Mouse (Mus musculus): ENCODE measurements at regions not wholly inside any gene's neighbourhood (a gene's known extent, or its start where the extent isn't known, plus 50 kb on each side); places are given as distances from the start of the nearest gene placed in this dataset.

DNA sequence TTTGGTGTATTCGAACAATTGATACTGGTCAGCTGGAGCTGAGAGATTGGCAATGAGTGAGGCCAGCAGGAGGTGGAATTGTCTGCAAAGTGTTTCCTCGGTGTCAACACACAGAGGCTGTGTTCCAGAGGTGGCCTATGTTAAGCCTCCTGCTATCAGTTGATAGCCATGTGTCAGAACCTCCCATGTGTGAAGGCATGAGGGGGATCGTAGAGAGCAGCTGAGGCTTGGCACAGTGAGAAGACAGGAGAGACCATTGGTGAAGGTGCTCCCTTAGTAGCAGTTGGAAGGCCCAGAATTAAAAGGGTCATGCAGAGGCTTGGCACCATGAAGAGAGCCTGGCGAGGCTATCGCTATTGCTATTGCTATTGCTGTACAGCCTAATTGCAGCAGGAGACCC, 86.6 kb upstream of the Opcml start:
- no peak for DNase-seq

DNA sequence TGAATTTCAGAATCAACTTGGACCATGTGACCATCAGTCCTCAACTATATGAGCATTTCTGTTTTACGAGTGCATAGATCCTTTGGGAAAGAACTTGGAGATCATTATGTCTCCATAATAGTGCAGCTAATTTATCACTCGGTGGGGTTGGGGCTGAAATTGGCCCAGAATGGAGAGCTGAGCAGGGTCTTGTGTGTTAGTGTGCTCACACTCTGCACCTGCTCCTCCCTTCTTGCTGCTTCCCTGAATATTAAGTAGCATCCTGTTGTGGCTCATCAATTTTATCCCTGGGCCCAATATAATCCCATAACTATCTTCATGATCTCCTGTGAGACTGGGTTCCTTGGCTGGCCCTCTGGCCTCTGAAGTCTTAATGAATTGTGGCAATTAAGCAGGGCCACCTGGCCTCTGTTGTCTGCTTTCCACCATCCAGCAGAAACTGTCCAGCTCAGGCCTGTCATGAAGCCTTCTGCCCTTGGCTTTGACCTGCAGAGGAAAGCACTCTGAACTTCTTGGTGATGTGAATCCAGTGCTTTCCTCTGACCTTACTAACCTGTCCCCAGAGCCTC, 66.7 kb upstream of the Opcml start:
- no peak for DNase-seq

DNA sequence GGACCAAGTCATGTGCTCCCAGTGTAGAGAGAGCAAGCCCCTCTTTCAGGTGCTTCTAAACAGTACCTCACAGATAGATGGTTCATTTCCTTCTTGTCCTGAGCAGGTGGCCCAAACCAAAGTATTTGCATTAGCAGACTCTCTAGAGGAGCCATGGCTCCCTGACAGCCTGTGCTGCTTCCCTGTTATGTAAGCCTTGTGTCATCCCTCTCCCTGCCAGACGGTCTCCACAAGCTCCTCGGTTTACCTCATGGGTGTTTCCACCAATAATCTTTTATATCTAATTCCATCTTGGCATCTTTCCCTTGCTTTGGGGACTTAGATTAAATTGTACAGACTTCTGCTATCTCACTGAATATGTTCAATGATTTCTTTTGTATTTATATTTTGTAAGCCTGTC, 66.0 kb upstream of the Opcml start:
- DNase-seq = no peak

DNA sequence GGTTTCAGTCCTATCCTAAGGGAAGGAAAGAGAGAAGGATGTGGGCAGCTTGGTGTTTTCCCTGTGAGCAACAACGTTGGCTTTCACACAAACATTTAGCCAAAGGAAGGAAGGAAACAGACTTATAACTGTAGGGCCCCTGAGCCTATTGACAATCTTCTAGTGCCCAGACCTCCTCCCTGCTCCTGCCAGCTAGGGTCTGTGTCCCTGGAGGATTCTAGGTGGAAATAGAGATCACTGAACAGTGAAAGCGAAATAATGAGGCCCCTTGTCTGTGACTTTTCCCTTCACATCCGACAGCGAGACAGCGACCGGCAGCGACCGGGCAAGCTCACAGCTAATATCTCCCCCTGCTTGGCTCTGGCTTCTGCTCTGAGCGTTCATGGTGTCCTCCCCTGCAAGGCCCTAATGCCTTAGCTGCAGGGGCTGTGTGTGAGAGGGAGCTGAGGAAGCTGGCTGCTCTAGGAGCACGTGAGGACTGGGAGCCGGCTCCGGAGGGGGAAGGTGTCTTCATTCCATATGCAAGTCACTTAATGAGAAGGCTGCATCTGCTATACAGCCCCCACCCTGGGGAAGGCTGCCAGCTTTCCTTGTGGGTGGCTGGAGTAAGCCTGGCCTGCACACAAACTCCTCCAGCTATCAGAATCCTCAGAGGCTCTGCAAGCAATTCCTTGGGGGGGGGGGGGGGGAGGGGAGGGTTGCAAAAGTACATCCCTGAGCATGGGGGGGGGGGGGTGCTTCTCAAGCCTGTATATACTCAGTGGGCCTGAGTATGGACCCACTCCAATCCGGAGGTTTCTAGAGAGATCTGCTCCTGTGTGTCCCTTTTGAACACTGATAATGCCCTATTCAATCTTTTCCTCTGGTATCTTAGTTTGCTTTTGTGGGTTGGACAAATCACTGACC, 61.7 kb upstream of the Opcml start:
- DNase-seq = peak; percentile 90

DNA sequence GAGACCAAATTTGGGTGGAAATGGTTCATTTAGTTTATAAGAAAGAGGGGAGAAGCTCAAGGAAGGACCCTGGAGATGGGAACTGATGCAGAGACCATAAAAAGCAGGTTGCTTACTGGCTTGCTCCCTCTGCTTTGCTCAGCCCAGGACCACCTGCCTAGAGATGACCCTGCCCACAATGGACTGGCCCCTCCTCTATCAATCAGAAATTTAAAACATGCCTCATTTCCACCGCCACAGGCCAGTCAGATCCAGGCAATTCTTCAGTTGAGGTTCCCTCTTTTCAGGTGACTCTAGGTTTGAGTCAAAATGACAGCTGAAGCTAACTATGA, 61.1 kb upstream of the Opcml start:
- DNase-seq = no peak

DNA sequence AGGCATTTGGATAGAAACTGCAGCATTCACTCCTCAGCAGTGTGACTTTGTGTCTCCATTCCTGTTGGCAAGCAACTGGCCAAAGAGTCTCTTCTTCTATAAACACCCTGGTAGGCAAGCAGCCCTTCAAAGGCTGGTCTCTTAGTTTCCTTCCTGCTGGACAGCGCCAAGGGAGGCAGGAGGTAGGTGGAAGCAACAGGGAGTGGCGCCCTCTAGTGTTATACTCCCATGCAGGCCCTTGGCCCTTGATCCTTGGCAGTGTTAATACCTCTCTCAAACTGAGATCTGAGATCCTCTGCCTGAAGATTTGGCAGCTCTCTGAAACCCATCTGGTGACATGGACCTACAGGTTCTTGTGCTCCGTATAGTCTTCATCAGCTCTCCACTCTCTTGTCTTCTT, 51.3 kb upstream of the Opcml start:
- DNase-seq = peak; percentile 15
